Mouse (Mus musculus): Measurements from ENCODE around the gene Lcp1.

- TF ChIP-seq POLR2A (IDR thresholded peaks at IDR 0.05; ENCODE audit: insufficient read depth, low read depth, low read length) (no peak), CTCF (IDR thresholded peaks at IDR 0.05; ENCODE audit: insufficient read depth, low read depth, low read length) (no peak)
Measured at GRCm38 (mm10) chr14:75148229-75148628, 17.3 kb downstream of the Lcp1 start.

Data from olfactory bulb, adult 2 months (tissue).